Comparison of ENCODE assay signal across 13 mouse cellular contexts in genomic region chr7:45635711-45636688, GRCm38 (mm10). TPM values are rescaled to one million over a fixed set of nuclear protein-coding genes. Genes with fewer than 3 reads are reported as not detected.
A peak's percentile ranks its signal among the peaks of the same experiment; 100 is the strongest.
DNase-seq lines count a peak whose midpoint lies in the region; ATAC-seq and TF ChIP-seq lines count a peak whose summit lies in the region.
"Had no signal": no experiment of that assay in that cellular context is flagged by ENCODE, and none has a peak within 500 bp of the region (broad histone marks: within the 10 kb centered on the region; RNA-seq: fewer than 3 reads in every experiment).

No protein-coding gene starts in this region.

- intact Hi-C loops in left cerebral cortex, postnatal 36 days (cut with DNase I), result no loop called here

- peaks cover 27% of the 10 kb centered on the region for H3K4me1 ChIP-seq in kidney, embryonic 14.5 days (ENCODE audit: control insufficient read depth, insufficient read depth, low read length)
- H3K4me1 ChIP-seq in bone marrow macrophage, adult 2 months (ENCODE audit: control insufficient read depth, insufficient read depth, low read length), result peaks cover 14% of the 10 kb centered on the region

- 0 out of 2 replicates have a peak, but pooled peaks cover 6% of the 10 kb centered on the region for H3K27me3 ChIP-seq in kidney, embryonic 14.5 days (ENCODE audit: control insufficient read depth, insufficient read depth, low read length)

- ATAC-seq in kidney, embryonic 14.5 days (ENCODE audit: low FRiP score, low TSS enrichment), result no peak
- ATAC-seq: midbrain, embryonic 15.5 days had no signal

- 0 out of 2 replicates have a peak, but pooled peaks cover 4% of the 10 kb centered on the region for H3K36me3 ChIP-seq in kidney, embryonic 14.5 days (ENCODE audit: control insufficient read depth, insufficient read depth, low read length)

- DNase-seq in kidney, adult 8-10 months, result no peak
- peak; percentile 85 for DNase-seq in heart, postnatal 4 days
- peak; percentile 82 for DNase-seq in lung, postnatal 10 days
- no peak for DNase-seq in left cerebral cortex, postnatal 36 days (ENCODE audit: low spot score in 2 of 2)
- DNase-seq in layer of hippocampus, adult 9-10 months (ENCODE audit: low spot score), result no peak
- no peak for DNase-seq in right cerebral cortex, adult 18-20 months
- DNase-seq: cerebellum, adult 11 months; retina, postnatal 1 day; thymus, postnatal 14 days had no signal

- no peak for TF ChIP-seq POLR2A in bone marrow macrophage, adult 2 months (IDR thresholded peaks at IDR 0.05; ENCODE audit: borderline replicate concordance, low read depth, low read length)

- no peak overlapping the region for H3K9ac ChIP-seq in kidney, embryonic 14.5 days (ENCODE audit: low read depth, low read length)
- H3K9ac ChIP-seq: midbrain, embryonic 15.5 days had no signal

- H3K4me2 ChIP-seq in kidney, embryonic 14.5 days (replicated peaks; ENCODE audit: low read depth, low read length), result no peak overlapping the region
- H3K4me2 ChIP-seq: midbrain, embryonic 15.5 days had no signal

- TF ChIP-seq CTCF in bone marrow macrophage, adult 2 months (IDR thresholded peaks at IDR 0.05; ENCODE audit: low read depth, low read length), result no peak

- 69% methylated on average over 15 of the region's 15 CpGs for WGBS in kidney, embryonic 14.5 days

- H3K9me3 ChIP-seq in kidney, embryonic 14.5 days (ENCODE audit: control insufficient read depth, low read length), result no peaks in the 10 kb centered on the region; the same call in 1 of the 2 replicates
- H3K9me3 ChIP-seq: midbrain, embryonic 15.5 days had no signal

- H3K27ac ChIP-seq in kidney, embryonic 14.5 days (ENCODE audit: low read depth, low read length), result peak overlapping the region; percentile 13; the same call in 1 of the 2 replicates
- peak overlapping the region; percentile 42 for H3K27ac ChIP-seq in bone marrow macrophage, adult 2 months (ENCODE audit: insufficient read depth, low read depth, low read length)
- H3K27ac ChIP-seq: midbrain, embryonic 15.5 days had no signal

- no peak overlapping the region for H3K4me3 ChIP-seq in kidney, embryonic 14.5 days (ENCODE audit: low read length)
- no peak overlapping the region for H3K4me3 ChIP-seq in bone marrow macrophage, adult 2 months (ENCODE audit: insufficient read depth, low read length)
- H3K4me3 ChIP-seq: midbrain, embryonic 15.5 days had no signal

RNA-seq across cellular contexts. Expression of gene Mamstr, which starts 3.8 kb away (rescaled TPM):
- 3.6 and 5.0 TPM in 2 replicates for polyA plus RNA-seq in kidney, embryonic 14.5 days (2014; fragmentation: Nextera tagmentation; extraction: Ambion mirVana)
- polyA plus RNA-seq in bone marrow macrophage, adult 2 months (2012; ENCODE audit: insufficient read depth, insufficient read length, missing spikeins), result not detected in 2 replicates
- 10 to 100 TPM in 1 of 2 experiments, 1 to 10 TPM in 1; 8.8 to 11.7 TPM for total RNA-seq in heart, postnatal 4 days (2021)
- total RNA-seq in left cerebral cortex, postnatal 36 days (2021), result 1 to 10 TPM; 4.1 to 5.1 TPM

RNA-seq across cellular contexts. Expression of gene Rasip1, which starts 8.7 kb away (rescaled TPM):
- polyA plus RNA-seq in kidney, embryonic 14.5 days (2014; fragmentation: Nextera tagmentation; extraction: Ambion mirVana), result 12.1 and 18.7 TPM in 2 replicates
- polyA plus RNA-seq in bone marrow macrophage, adult 2 months (2012; ENCODE audit: insufficient read depth, insufficient read length, missing spikeins), result 0.40 TPM in 1 of 2 replicates, not detected in the other
- 10 to 100 TPM; 50.0 to 50.5 TPM for total RNA-seq in heart, postnatal 4 days (2021)
- 1 to 10 TPM; 6.9 to 8.0 TPM for total RNA-seq in left cerebral cortex, postnatal 36 days (2021)

RNA-seq across cellular contexts. Expression of gene Izumo1, which starts 14.4 kb away (rescaled TPM):
- 0.11 and 0.23 TPM in 2 replicates for polyA plus RNA-seq in kidney, embryonic 14.5 days (2014; fragmentation: Nextera tagmentation; extraction: Ambion mirVana)
- not detected in 2 replicates for polyA plus RNA-seq in bone marrow macrophage, adult 2 months (2012; ENCODE audit: insufficient read depth, insufficient read length, missing spikeins)
- total RNA-seq in heart, postnatal 4 days (2021), result under 1 TPM; 0.56 to 0.60 TPM
- total RNA-seq in left cerebral cortex, postnatal 36 days (2021), result not detected
- polyA plus RNA-seq: forebrain, embryonic 11.5 days; midbrain, embryonic 15.5 days had no signal

RNA-seq across cellular contexts. Expression of gene Fut1, which starts 18.9 kb away (rescaled TPM):
- 0.14 TPM in 2 replicates for polyA plus RNA-seq in kidney, embryonic 14.5 days (2014; fragmentation: Nextera tagmentation; extraction: Ambion mirVana)
- not detected in 2 replicates for polyA plus RNA-seq in bone marrow macrophage, adult 2 months (2012; ENCODE audit: insufficient read depth, insufficient read length, missing spikeins)
- not detected for total RNA-seq in heart, postnatal 4 days (2021)
- not detected for total RNA-seq in left cerebral cortex, postnatal 36 days (2021)
- polyA plus RNA-seq: forebrain, embryonic 11.5 days; midbrain, embryonic 15.5 days had no signal

RNA-seq across cellular contexts. Expression of gene Fgf21, which starts 20.7 kb away (rescaled TPM):
- polyA plus RNA-seq in kidney, embryonic 14.5 days (2014; fragmentation: Nextera tagmentation; extraction: Ambion mirVana), result not detected in 2 replicates
- polyA plus RNA-seq in bone marrow macrophage, adult 2 months (2012; ENCODE audit: insufficient read depth, insufficient read length, missing spikeins), result not detected in 2 replicates
- total RNA-seq in heart, postnatal 4 days (2021), result not detected
- total RNA-seq in left cerebral cortex, postnatal 36 days (2021), result not detected
- polyA plus RNA-seq: forebrain, embryonic 11.5 days; midbrain, embryonic 15.5 days had no signal

Comparison
In these comparisons a context has a peak if more than half of its experiments do, and no peak if none do; other contexts are left out.
1. DNase-seq: peak in heart, postnatal 4 days (single experiment) and lung, postnatal 10 days (single experiment); none in kidney, adult 8-10 months (0 of 2), left cerebral cortex, postnatal 36 days (0 of 2), layer of hippocampus, adult 9-10 months (single experiment) and right cerebral cortex, adult 18-20 months (single experiment).
2. RNA of gene Rasip1, which starts 8.7 kb away (total RNA-seq): 50.0 to 50.5 TPM in heart, postnatal 4 days; 6.9 to 8.0 TPM in left cerebral cortex, postnatal 36 days; every median in the first group is over 4 times any median in the second.